Comparison of ENCODE assay signal across 11 mouse cellular contexts in the genomic region with DNA sequence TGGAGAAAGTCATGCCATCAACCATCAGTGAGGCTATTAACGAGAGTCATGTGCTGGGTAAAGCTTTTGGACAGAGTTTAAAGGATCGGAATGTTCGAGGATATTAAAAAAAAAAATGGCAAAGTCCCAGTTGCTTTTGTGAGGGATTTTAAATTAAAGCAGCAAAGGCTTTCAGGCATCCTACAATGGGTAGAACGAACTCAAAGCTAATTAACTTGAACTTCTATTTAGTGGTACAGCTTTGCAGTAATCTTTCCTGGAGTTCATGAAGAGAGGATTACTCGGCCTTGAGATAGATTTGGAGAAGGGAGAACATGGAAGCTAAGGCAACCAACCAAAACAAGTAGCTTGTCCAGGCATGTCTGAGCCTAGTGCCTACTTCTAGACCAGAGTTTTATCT.
"Had no signal": no experiment of that assay in that cellular context is flagged by ENCODE, and none has a peak within 500 bp of the region (broad histone marks: within the 10 kb centered on the region; RNA-seq: fewer than 3 reads in every experiment).

No protein-coding gene starts in this region.

- H3K4me1 ChIP-seq: limb, embryonic 13.5 days; liver, embryonic 12.5 days; midbrain, embryonic 13.5 days; neural tube, embryonic 15.5 days had no signal

- ATAC-seq: liver, embryonic 12.5 days; midbrain, embryonic 13.5 days had no signal

- H3K27ac ChIP-seq: limb, embryonic 13.5 days; liver, embryonic 12.5 days; midbrain, embryonic 13.5 days; neural tube, embryonic 15.5 days had no signal

- H3K9ac ChIP-seq: limb, embryonic 13.5 days; liver, embryonic 12.5 days; midbrain, embryonic 13.5 days; neural tube, embryonic 15.5 days had no signal

- H3K9me3 ChIP-seq: limb, embryonic 13.5 days; liver, embryonic 12.5 days; midbrain, embryonic 13.5 days; neural tube, embryonic 15.5 days had no signal

- H3K4me3 ChIP-seq: limb, embryonic 13.5 days; liver, embryonic 12.5 days; midbrain, embryonic 13.5 days; myocyte; neural tube, embryonic 15.5 days had no signal

- DNase-seq: kidney, adult 8-10 months; kidney, postnatal 25 days; lung, postnatal 36 days; right cerebral cortex, adult 18-20 months; right cerebral cortex, postnatal 25 days; thymus, postnatal 36 days had no signal

- H3K36me3 ChIP-seq: limb, embryonic 13.5 days; liver, embryonic 12.5 days; midbrain, embryonic 13.5 days; neural tube, embryonic 15.5 days had no signal

- H3K27me3 ChIP-seq: limb, embryonic 13.5 days; liver, embryonic 12.5 days; midbrain, embryonic 13.5 days; neural tube, embryonic 15.5 days had no signal

- H3K4me2 ChIP-seq: limb, embryonic 13.5 days; liver, embryonic 12.5 days; midbrain, embryonic 13.5 days; neural tube, embryonic 15.5 days had no signal
